Mouse (Mus musculus): ENCODE measurements around the gene Shisa3. TPM values are rescaled to one million over a fixed set of nuclear protein-coding genes. Genes with fewer than 3 reads are reported as not detected.

The Shisa3 gene
- polyA plus RNA-seq, 1 experiment from 2014 or later, result 10.0 TPM

DNA sequence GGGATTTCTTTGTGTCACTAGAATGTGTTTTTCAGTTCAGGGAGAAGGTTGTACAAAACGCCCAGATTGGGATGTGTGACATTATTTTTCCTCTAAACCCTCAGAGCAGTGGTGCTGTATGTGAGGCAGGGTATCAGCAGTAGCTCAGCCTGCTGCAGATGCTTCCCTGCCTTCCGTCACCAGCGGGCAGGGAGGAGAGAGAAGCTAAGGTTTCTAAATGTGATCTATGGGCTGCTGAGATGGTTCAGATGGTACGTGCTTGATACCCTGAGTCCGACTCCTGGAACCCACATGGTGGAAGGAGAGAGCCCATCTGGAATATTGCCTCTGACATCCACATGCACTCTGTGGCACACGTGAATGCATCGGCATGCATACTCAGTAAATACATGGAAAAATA is 12.1 kb upstream of the Shisa3 start:
- no peak for ATAC-seq (ENCODE audit: insufficient read depth, low FRiP score, low TSS enrichment)
- H3K27me3 ChIP-seq (ENCODE audit: control insufficient read depth, insufficient read depth, low read length), result no peaks in the 10 kb centered on the region
- H3K36me3 ChIP-seq (ENCODE audit: control insufficient read depth, insufficient read depth, low read length), result no peaks in the 10 kb centered on the region
- no peak overlapping the region for H3K4me3 ChIP-seq (ENCODE audit: low read depth, low read length)
- DNase-seq (ENCODE audit: low spot score), result no peak
- 69% methylated on average over 7 of the region's 7 CpGs for WGBS
- H3K4me1 ChIP-seq (ENCODE audit: control insufficient read depth, insufficient read depth, low read length), result no peaks in the 10 kb centered on the region
- H3K9me3 ChIP-seq (ENCODE audit: control insufficient read depth, low read length), result no peaks in the 10 kb centered on the region
- no peak overlapping the region for H3K4me2 ChIP-seq (ENCODE audit: low read depth)
- no peak overlapping the region for H3K27ac ChIP-seq (ENCODE audit: low read depth, low read length)
- H3K9ac ChIP-seq (ENCODE audit: low read length), result no peak overlapping the region

DNA sequence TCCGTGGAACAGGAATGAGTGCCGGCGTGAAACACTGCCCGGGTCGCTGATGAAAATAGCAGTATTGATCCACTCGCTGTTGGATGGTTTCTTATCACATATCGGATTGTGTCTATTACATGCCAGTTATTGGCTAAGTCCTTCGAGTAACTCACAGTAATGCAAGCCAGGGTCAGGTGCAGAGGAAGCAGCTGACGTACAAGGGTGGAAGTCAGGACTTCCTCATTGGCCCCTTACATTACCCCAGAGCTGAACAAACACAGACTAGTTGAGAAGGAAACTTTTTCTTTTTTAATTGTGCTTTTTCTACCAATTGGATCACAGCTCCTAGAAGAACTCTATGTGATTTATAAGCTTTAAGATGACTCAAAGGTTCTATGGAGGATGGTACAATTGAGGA is 7.7 kb upstream of the Shisa3 start:
- WGBS, result 93% methylated on average over 9 of the region's 9 CpGs
- H3K27me3 ChIP-seq (ENCODE audit: control insufficient read depth, insufficient read depth, low read length), result no peaks in the 10 kb centered on the region

DNA sequence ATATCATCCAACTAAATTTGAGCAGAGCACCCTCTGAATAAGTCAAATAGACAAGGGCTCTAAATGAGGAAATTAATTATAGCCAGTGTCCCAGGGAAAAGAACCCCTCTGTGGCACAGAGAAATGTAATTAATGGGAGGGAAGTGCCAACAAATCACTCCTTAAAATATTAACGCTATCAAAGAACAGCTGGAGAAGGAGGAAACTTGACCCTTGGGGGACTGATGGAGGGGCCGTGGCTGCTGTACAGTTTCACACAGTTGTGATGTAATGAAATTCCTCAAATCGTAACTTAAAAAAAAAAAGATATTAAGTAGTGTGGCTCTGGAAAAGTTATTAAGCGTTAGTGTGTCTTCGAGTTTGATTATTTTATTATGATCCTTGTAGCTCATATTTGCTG is 1.7 kb upstream of the Shisa3 start:
- no peak overlapping the region for H3K9ac ChIP-seq (ENCODE audit: low read length)
- DNase-seq (ENCODE audit: low spot score), result no peak
- H3K9me3 ChIP-seq (ENCODE audit: control insufficient read depth, low read length), result no peaks in the 10 kb centered on the region
- H3K36me3 ChIP-seq (ENCODE audit: control insufficient read depth, insufficient read depth, low read length), result no peaks in the 10 kb centered on the region
- peaks cover 35% of the 10 kb centered on the region for H3K27me3 ChIP-seq (ENCODE audit: control insufficient read depth, insufficient read depth, low read length)
- H3K4me1 ChIP-seq (ENCODE audit: control insufficient read depth, insufficient read depth, low read length), result peaks cover 5% of the 10 kb centered on the region
- WGBS, result 36% methylated on average over 5 of the region's 5 CpGs
- ATAC-seq (ENCODE audit: insufficient read depth, low FRiP score, low TSS enrichment), result no peak
- no peak overlapping the region for H3K4me3 ChIP-seq (ENCODE audit: low read depth, low read length)
- H3K27ac ChIP-seq (ENCODE audit: low read depth, low read length), result no peak overlapping the region
- H3K4me2 ChIP-seq (ENCODE audit: low read depth), result no peak overlapping the region

More for the DNA sequence above, 7.7 kb upstream of the Shisa3 start:
- DNase-seq (ENCODE audit: low spot score), result no peak
- no peaks in the 10 kb centered on the region for H3K9me3 ChIP-seq (ENCODE audit: control insufficient read depth, low read length)
- no peak overlapping the region for H3K4me2 ChIP-seq (ENCODE audit: low read depth)
- no peak overlapping the region for H3K4me3 ChIP-seq (ENCODE audit: low read depth, low read length)
- no peak overlapping the region for H3K27ac ChIP-seq (ENCODE audit: low read depth, low read length)
- ATAC-seq (ENCODE audit: insufficient read depth, low FRiP score, low TSS enrichment), result no peak
- no peaks in the 10 kb centered on the region for H3K4me1 ChIP-seq (ENCODE audit: control insufficient read depth, insufficient read depth, low read length)
- no peak overlapping the region for H3K9ac ChIP-seq (ENCODE audit: low read length)
- H3K36me3 ChIP-seq (ENCODE audit: control insufficient read depth, insufficient read depth, low read length), result no peaks in the 10 kb centered on the region

DNA sequence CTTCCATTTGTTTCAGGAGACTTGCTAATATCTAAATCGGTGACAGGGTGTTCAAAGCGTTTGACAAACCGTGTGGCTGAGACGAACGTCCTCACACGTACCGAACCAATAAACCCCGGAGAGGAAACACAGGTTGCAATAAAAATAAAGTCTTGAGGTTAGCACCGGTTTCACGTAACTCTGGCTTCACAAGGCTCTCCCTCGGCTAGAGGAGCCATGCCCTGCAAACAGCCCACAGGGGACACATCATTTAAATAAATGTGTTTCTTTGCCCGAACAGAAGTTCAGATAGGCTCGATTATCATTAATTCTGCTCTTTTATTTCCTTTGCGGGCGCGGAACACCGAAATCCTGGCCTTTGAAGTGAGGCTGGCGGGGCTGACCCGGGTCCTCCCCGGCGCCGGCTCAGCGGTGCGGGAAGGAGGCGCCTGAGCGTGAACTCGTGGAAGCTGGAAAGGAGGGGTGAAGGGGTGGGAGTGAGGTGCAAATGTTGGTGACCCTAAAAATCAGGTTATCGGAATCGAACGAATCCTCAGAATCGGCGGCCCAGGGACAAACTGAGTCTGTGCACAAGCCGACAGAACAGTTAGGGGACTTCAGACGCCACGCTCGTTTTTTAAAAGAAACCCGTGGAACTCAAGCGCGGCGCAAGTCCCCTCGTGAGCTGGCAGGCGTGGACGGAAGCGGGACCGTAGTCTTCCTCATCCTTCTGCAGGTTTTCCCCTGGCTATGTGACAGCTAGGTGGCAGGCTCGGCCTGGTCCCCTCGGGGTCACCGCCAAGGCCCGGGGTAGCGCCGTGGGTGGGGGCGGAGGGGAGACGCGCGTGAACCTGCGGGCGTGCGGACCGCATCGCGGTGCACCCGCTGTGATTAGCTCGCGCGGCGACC is 522 bp upstream of the Shisa3 start:
- H3K27me3 ChIP-seq (ENCODE audit: control insufficient read depth, insufficient read depth, low read length), result peaks cover 40% of the 10 kb centered on the region
- peak overlapping the region; percentile 60 for H3K9ac ChIP-seq (ENCODE audit: low read length)
- no peak overlapping the region for H3K27ac ChIP-seq (ENCODE audit: low read depth, low read length)
- peak overlapping the region; percentile 57 for H3K4me3 ChIP-seq (ENCODE audit: low read depth, low read length)
- no peaks in the 10 kb centered on the region for H3K9me3 ChIP-seq (ENCODE audit: control insufficient read depth, low read length)
- peak; percentile 71 for DNase-seq (ENCODE audit: low spot score)
- peak overlapping the region; percentile 89 for H3K4me2 ChIP-seq (ENCODE audit: low read depth)
- H3K36me3 ChIP-seq (ENCODE audit: control insufficient read depth, insufficient read depth, low read length), result no peaks in the 10 kb centered on the region
- ATAC-seq (ENCODE audit: insufficient read depth, low FRiP score, low TSS enrichment), result peak; percentile 43; the same call in 1 of the 2 replicates
- peaks cover 5% of the 10 kb centered on the region for H3K4me1 ChIP-seq (ENCODE audit: control insufficient read depth, insufficient read depth, low read length)
- WGBS, result under 1% methylated on average over 66 of the region's 66 CpGs

DNA sequence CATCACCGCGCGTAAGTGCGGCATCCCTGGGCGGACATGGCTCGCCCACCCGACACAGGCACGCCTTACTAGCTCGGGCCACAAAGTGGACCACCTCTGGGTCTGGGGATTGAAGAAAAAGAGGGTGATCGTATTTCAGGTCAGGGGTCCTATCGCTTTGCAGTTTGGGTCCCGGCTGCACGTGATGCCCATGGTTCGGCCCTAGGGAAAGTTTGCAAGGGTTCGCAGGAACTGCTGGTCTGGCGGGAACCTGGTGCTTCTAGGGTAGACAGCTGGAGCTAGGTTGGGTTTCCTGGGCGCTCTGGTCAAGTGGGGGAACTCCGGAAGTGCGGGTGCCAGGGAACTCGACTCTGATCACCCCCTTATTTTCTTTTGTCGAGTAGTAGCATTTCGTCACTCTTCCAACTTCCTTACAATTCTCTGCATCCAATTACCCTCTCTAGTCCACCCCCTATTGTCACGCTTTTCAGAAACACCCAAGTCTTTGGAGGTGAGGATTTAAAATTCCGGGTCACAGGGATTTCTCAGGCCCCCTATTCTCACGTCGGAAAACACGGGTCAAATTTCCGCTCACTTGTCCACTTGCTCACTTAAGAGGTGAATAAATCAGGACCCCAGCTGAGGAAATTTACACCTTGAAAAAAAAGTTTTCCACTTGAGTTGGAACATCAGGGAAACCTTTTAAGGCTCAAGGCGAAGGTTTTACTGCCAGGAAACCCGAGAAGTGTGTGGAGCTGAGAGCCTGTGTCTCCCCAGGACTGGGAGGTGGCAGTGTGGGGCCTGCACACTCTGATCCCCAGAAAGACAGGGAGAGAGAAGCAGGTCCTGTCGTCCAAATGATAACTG is 1.2 kb downstream of the Shisa3 start:
- H3K9me3 ChIP-seq (ENCODE audit: control insufficient read depth, low read length), result no peaks in the 10 kb centered on the region
- peak overlapping the region; percentile 57 for H3K4me3 ChIP-seq (ENCODE audit: low read depth, low read length)
- H3K27me3 ChIP-seq (ENCODE audit: control insufficient read depth, insufficient read depth, low read length), result peaks cover 40% of the 10 kb centered on the region
- DNase-seq (ENCODE audit: low spot score) (no peak), ATAC-seq (ENCODE audit: insufficient read depth, low FRiP score, low TSS enrichment) (no peak)
- H3K36me3 ChIP-seq (ENCODE audit: control insufficient read depth, insufficient read depth, low read length), result no peaks in the 10 kb centered on the region
- peak overlapping the region; percentile 89 for H3K4me2 ChIP-seq (ENCODE audit: low read depth)
- peaks cover 5% of the 10 kb centered on the region for H3K4me1 ChIP-seq (ENCODE audit: control insufficient read depth, insufficient read depth, low read length)
- peak overlapping the region; percentile 60 for H3K9ac ChIP-seq (ENCODE audit: low read length)
- 1% methylated on average over 31 of the region's 31 CpGs for WGBS
- H3K27ac ChIP-seq (ENCODE audit: low read depth, low read length), result no peak overlapping the region

DNA sequence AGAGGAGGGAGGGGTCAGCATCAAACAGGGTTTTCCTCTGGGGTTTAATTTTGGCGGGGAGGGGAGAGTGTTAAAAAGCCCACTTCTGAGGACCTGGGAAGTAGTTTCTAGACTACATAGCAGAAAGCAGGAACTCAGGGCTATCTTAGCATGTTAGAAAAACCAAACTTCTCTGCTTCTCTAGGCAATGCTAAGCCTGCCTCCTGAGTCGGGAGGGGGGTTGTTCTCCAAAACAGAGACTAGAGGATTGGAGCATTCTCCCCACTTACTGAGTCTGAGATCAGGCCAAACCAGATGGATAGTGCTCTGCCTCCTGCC is 1.8 kb downstream of the Shisa3 start:
- Histone ChIP-seq H3K4me3 (ENCODE audit: low read depth, low read length) (peak overlapping the region; percentile 57), H3K36me3 (ENCODE audit: control insufficient read depth, insufficient read depth, low read length) (no peaks in the 10 kb centered on the region), H3K9me3 (ENCODE audit: control insufficient read depth, low read length) (no peaks in the 10 kb centered on the region), H3K4me2 (ENCODE audit: low read depth) (peak overlapping the region; percentile 22), H3K27me3 (ENCODE audit: control insufficient read depth, insufficient read depth, low read length) (peaks cover 40% of the 10 kb centered on the region), H3K27ac (ENCODE audit: low read depth, low read length) (no peak overlapping the region), H3K9ac (ENCODE audit: low read length) (no peak overlapping the region), H3K4me1 (ENCODE audit: control insufficient read depth, insufficient read depth, low read length) (peaks cover 5% of the 10 kb centered on the region)
- no peak for ATAC-seq (ENCODE audit: insufficient read depth, low FRiP score, low TSS enrichment)
- no peak for DNase-seq (ENCODE audit: low spot score)
- 5% methylated on average over 2 of the region's 2 CpGs for WGBS

DNA sequence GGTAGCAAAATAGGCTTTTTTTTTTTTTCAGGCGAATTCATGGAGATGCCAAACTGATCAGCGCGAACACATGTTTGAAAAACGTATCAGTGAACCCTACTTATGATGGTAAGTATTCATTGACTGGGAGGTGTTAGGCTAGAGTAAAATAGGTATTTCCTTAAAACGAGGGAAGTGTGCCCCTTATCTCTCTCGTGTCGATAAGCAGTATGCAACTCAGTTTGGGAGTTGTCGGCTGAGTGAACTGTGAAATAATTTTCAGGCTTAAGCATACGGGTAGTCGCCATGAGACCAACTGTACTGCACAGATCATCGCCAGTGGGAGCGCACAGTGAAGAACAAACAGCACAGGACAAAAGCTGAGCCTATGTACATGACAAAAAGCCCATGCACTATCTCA is 13.5 kb downstream of the Shisa3 start:
- no peak for DNase-seq (ENCODE audit: low spot score)
- Histone ChIP-seq H3K4me1 (ENCODE audit: control insufficient read depth, insufficient read depth, low read length) (no peaks in the 10 kb centered on the region), H3K4me2 (ENCODE audit: low read depth) (no peak overlapping the region), H3K9ac (ENCODE audit: low read length) (no peak overlapping the region), H3K36me3 (ENCODE audit: control insufficient read depth, insufficient read depth, low read length) (no peaks in the 10 kb centered on the region), H3K27me3 (ENCODE audit: control insufficient read depth, insufficient read depth, low read length) (no peaks in the 10 kb centered on the region), H3K4me3 (ENCODE audit: low read depth, low read length) (no peak overlapping the region), H3K9me3 (ENCODE audit: control insufficient read depth, low read length) (no peaks in the 10 kb centered on the region), H3K27ac (ENCODE audit: low read depth, low read length) (no peak overlapping the region)
- no peak for ATAC-seq (ENCODE audit: insufficient read depth, low FRiP score, low TSS enrichment)
- 92% methylated on average over 12 of the region's 12 CpGs for WGBS

DNA sequence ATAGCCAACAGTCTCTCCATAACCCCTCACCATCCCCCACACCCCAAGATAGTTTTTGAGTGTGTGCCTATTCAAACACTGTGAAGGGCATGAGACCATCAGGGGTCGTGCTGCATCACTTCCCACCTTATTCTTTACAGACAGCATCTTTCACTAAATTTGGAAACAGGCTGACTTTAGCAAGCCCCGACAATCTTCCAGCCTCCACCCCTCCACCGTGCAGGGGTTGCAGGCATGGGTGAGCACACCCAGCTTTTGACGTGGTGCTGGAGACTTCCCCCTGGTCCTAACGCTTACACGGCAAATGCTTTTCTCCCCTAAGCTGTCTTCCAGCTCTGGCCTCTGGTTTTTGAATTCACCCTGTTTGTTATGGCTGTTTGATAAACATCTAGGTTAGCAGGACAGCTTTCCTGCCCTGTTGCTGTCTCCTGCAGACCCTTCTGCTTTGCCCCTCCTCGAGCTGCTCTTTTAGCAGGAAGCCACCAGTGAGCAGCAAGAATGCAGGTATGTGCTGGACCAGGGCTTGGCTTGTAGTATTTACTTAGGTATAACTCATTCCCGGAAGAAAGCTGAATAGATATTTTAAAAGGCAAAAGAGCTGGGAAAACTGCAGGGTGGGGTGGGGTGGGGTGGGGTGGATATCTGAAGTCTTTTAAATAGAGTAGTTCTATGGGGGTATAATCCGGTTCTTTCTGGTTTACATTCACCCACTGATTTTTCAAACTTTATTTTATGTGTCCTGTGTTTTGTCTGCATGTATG is 20.7 kb downstream of the Shisa3 start:
- no peaks in the 10 kb centered on the region for H3K4me1 ChIP-seq (ENCODE audit: control insufficient read depth, insufficient read depth, low read length)
- no peak overlapping the region for H3K27ac ChIP-seq (ENCODE audit: low read depth, low read length)
- no peak overlapping the region for H3K4me3 ChIP-seq (ENCODE audit: low read depth, low read length)
- H3K4me2 ChIP-seq (ENCODE audit: low read depth), result no peak overlapping the region
- no peaks in the 10 kb centered on the region for H3K9me3 ChIP-seq (ENCODE audit: control insufficient read depth, low read length)
- DNase-seq (ENCODE audit: low spot score) (no peak), ATAC-seq (ENCODE audit: insufficient read depth, low FRiP score, low TSS enrichment) (no peak)
- no peaks in the 10 kb centered on the region for H3K36me3 ChIP-seq (ENCODE audit: control insufficient read depth, insufficient read depth, low read length)
- H3K27me3 ChIP-seq (ENCODE audit: control insufficient read depth, insufficient read depth, low read length), result no peaks in the 10 kb centered on the region
- 76% methylated on average over 9 of the region's 9 CpGs for WGBS
- H3K9ac ChIP-seq (ENCODE audit: low read length), result no peak overlapping the region
